Mouse (Mus musculus): ENCODE data around the gene Ap4s1. TPM values are rescaled to one million over a fixed set of nuclear protein-coding genes. Genes with fewer than 3 reads are reported as not detected.
"Not testable (repeated sequence)": the region's sequence is repeated elsewhere in the genome, so short reads cannot be mapped to it uniquely, and the experiment has no call there.

Gene Ap4s1
- polyA plus RNA-seq, 1 experiment from 2014 or later, result 22.9 TPM

GRCm38 (mm10) chr12:51673270-51673669, 17.6 kb upstream of the Ap4s1 start:
- no peaks in the 10 kb centered on the region for H3K9me3 ChIP-seq (replicated peaks; ENCODE audit: control insufficient read depth, low read length)
- H3K4me2 ChIP-seq (ENCODE audit: low read depth, low read length), result no peak overlapping the region
- WGBS, result 62% methylated on average over 4 of the region's 4 CpGs
- ATAC-seq (ENCODE audit: insufficient read depth, low FRiP score), result no peak
- H3K36me3 ChIP-seq (ENCODE audit: control insufficient read depth, insufficient read depth, low read length), result no peaks in the 10 kb centered on the region
- no peak overlapping the region for H3K9ac ChIP-seq (ENCODE audit: low read length)
- no peaks in the 10 kb centered on the region for H3K27me3 ChIP-seq (ENCODE audit: control insufficient read depth, insufficient read depth, low read length)
- H3K27ac ChIP-seq (ENCODE audit: low read length), result no peak overlapping the region
- peaks cover 11% of the 10 kb centered on the region for H3K4me1 ChIP-seq (ENCODE audit: control insufficient read depth, insufficient read depth, low read length)
- H3K4me3 ChIP-seq (replicated peaks; ENCODE audit: low read length), result no peak overlapping the region

- no peak overlapping the region for H3K9ac ChIP-seq (ENCODE audit: low read length)
- no peak overlapping the region for H3K4me2 ChIP-seq (ENCODE audit: low read depth, low read length)
- no peak for ATAC-seq (ENCODE audit: insufficient read depth, low FRiP score)
- H3K27me3 ChIP-seq (ENCODE audit: control insufficient read depth, insufficient read depth, low read length), result no peaks in the 10 kb centered on the region
- H3K27ac ChIP-seq (ENCODE audit: low read length), result no peak overlapping the region
- H3K4me3 ChIP-seq (replicated peaks; ENCODE audit: low read length), result no peak overlapping the region
- WGBS, result 44% methylated on average over 2 of the region's 2 CpGs
- no peaks in the 10 kb centered on the region for H3K9me3 ChIP-seq (replicated peaks; ENCODE audit: control insufficient read depth, low read length)
- peaks cover 10% of the 10 kb centered on the region for H3K4me1 ChIP-seq (ENCODE audit: control insufficient read depth, insufficient read depth, low read length)
- H3K36me3 ChIP-seq (ENCODE audit: control insufficient read depth, insufficient read depth, low read length), result no peaks in the 10 kb centered on the region
Observed at GRCm38 (mm10) chr12:51676442-51676841, 14.4 kb upstream of the Ap4s1 start.

GRCm38 (mm10) chr12:51678844-51679243, 12.0 kb upstream of the Ap4s1 start:
- 86% methylated on average over 1 of the region's 1 CpGs for WGBS

GRCm38 (mm10) chr12:51688546-51688945, 2.3 kb upstream of the Ap4s1 start:
- H3K36me3 ChIP-seq (ENCODE audit: control insufficient read depth, insufficient read depth, low read length), result no peaks in the 10 kb centered on the region
- H3K4me2 ChIP-seq (ENCODE audit: low read depth, low read length), result no peak overlapping the region
- H3K4me3 ChIP-seq (replicated peaks; ENCODE audit: low read length), result no peak overlapping the region
- H3K27ac ChIP-seq (ENCODE audit: low read length), result no peak overlapping the region
- H3K9me3 ChIP-seq (replicated peaks; ENCODE audit: control insufficient read depth, low read length), result no peaks in the 10 kb centered on the region
- H3K4me1 ChIP-seq (ENCODE audit: control insufficient read depth, insufficient read depth, low read length), result peaks cover 14% of the 10 kb centered on the region
- 65% methylated on average over 2 of the region's 2 CpGs for WGBS
- H3K9ac ChIP-seq (ENCODE audit: low read length), result no peak overlapping the region
- ATAC-seq (ENCODE audit: insufficient read depth, low FRiP score), result no peak
- no peaks in the 10 kb centered on the region for H3K27me3 ChIP-seq (ENCODE audit: control insufficient read depth, insufficient read depth, low read length)

More at GRCm38 (mm10) chr12:51678844-51679243, 12.0 kb upstream of the Ap4s1 start:
- Histone ChIP-seq H3K27me3 (ENCODE audit: control insufficient read depth, insufficient read depth, low read length) (no peaks in the 10 kb centered on the region), H3K27ac (ENCODE audit: low read length) (no peak overlapping the region), H3K4me1 (ENCODE audit: control insufficient read depth, insufficient read depth, low read length) (0 out of 2 replicates have a peak, but pooled peaks cover 4% of the 10 kb centered on the region), H3K9ac (ENCODE audit: low read length) (no peak overlapping the region), H3K4me3 (replicated peaks; ENCODE audit: low read length) (no peak overlapping the region), H3K9me3 (replicated peaks; ENCODE audit: control insufficient read depth, low read length) (no peaks in the 10 kb centered on the region), H3K36me3 (ENCODE audit: control insufficient read depth, insufficient read depth, low read length) (no peaks in the 10 kb centered on the region), H3K4me2 (ENCODE audit: low read depth, low read length) (no peak overlapping the region)
- no peak; the same call in 1 of the 2 replicates for ATAC-seq (ENCODE audit: insufficient read depth, low FRiP score)

DNA sequence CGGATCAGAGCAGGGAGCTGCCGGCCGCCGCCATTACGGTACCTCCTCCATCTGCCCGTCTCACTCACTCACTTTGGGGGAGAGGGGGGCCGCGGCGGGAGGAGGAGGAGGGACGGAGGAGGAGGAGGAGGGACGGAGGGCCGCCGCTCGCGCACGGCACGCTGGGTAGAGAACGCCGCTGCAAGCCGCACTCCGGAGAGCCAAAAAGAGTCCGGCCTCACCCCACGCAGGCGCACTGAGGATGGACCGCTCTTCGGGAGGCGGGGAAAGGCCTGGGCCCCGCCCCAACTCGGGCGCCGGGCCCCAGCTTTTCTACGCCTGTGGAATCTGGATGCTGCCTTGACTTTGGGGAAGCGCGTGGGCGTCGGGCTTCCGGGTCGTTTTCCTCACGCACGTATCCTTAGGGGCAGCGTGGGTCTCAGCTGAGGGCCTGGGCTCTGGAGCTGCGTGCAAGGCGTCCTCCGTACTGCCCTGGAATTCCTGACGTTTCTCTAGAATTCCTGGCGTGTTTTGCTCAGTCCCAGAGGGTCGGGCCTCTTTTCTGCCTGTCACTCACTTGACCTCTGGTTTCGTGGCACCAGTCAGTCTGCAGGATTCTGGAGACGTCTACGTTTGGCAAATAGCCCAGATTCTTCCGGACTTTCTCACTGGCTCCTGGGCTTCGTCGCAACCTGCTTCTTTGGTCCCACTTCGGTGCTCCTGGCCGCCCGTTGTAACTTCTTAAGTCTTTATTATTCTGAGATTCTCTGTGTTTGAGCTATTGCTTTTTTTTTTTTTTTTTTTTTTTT, 1.2 kb downstream of the Ap4s1 start, which contains the start of gene Strn3:
Gene Strn3 (minus strand): TSS at position 53 of the 788 bp plus-strand sequence.
- ATAC-seq (ENCODE audit: insufficient read depth, low FRiP score), result peak; percentile 98
- peaks cover 16% of the 10 kb centered on the region for H3K4me1 ChIP-seq (ENCODE audit: control insufficient read depth, insufficient read depth, low read length)
- H3K4me3 ChIP-seq (replicated peaks; ENCODE audit: low read length), result peak within 1 kb of the TSS; percentile 92
- peak within 1 kb of the TSS; percentile 83 for H3K4me2 ChIP-seq (ENCODE audit: low read depth, low read length)
- under 1% methylated on average over 55 of the region's 56 CpGs for WGBS
- no peaks in the 10 kb centered on the region for H3K27me3 ChIP-seq (ENCODE audit: control insufficient read depth, insufficient read depth, low read length)
- no peaks in the 10 kb centered on the region for H3K9me3 ChIP-seq (replicated peaks; ENCODE audit: control insufficient read depth, low read length)
- H3K9ac ChIP-seq (ENCODE audit: low read length), result peak within 1 kb of the TSS; percentile 100
- peak within 1 kb of the TSS; percentile 100 for H3K27ac ChIP-seq (ENCODE audit: low read length)
- no peaks in the 10 kb centered on the region for H3K36me3 ChIP-seq (ENCODE audit: control insufficient read depth, insufficient read depth, low read length)

- 76% methylated on average over 10 of the region's 10 CpGs for WGBS
- not testable (repeated sequence) for H3K27ac ChIP-seq (ENCODE audit: low read length); H3K9ac ChIP-seq (ENCODE audit: low read length)
Observed at GRCm38 (mm10) chr12:51692870-51693269, 2.0 kb downstream of the Ap4s1 start.

GRCm38 (mm10) chr12:51693419-51693818, 2.6 kb downstream of the Ap4s1 start:
- WGBS, result 85% methylated on average over 3 of the region's 3 CpGs
- Histone ChIP-seq H3K4me3 (replicated peaks; ENCODE audit: low read length) (no peak overlapping the region), H3K9ac (ENCODE audit: low read length) (no peak overlapping the region), H3K4me2 (ENCODE audit: low read depth, low read length) (no peak overlapping the region), H3K27ac (ENCODE audit: low read length) (no peak overlapping the region), H3K9me3 (replicated peaks; ENCODE audit: control insufficient read depth, low read length) (no peaks in the 10 kb centered on the region), H3K36me3 (ENCODE audit: control insufficient read depth, insufficient read depth, low read length) (no peaks in the 10 kb centered on the region), H3K27me3 (ENCODE audit: control insufficient read depth, insufficient read depth, low read length) (no peaks in the 10 kb centered on the region), H3K4me1 (ENCODE audit: control insufficient read depth, insufficient read depth, low read length) (peaks cover 12% of the 10 kb centered on the region)
- ATAC-seq (ENCODE audit: insufficient read depth, low FRiP score), result no peak

More at GRCm38 (mm10) chr12:51692870-51693269, 2.0 kb downstream of the Ap4s1 start:
- H3K4me3 ChIP-seq (replicated peaks; ENCODE audit: low read length); H3K27me3 ChIP-seq (ENCODE audit: control insufficient read depth, insufficient read depth, low read length); H3K36me3 ChIP-seq (ENCODE audit: control insufficient read depth, insufficient read depth, low read length); ATAC-seq (ENCODE audit: insufficient read depth, low FRiP score); H3K9me3 ChIP-seq (replicated peaks; ENCODE audit: control insufficient read depth, low read length): not testable (repeated sequence)
- peaks cover 12% of the 10 kb centered on the region for H3K4me1 ChIP-seq (ENCODE audit: control insufficient read depth, insufficient read depth, low read length)
- peak overlapping the region; percentile 62 for H3K4me2 ChIP-seq (ENCODE audit: low read depth, low read length)

GRCm38 (mm10) chr12:51694096-51694495, 3.3 kb downstream of the Ap4s1 start:
- Histone ChIP-seq H3K4me1 (ENCODE audit: control insufficient read depth, insufficient read depth, low read length) (peaks cover 10% of the 10 kb centered on the region), H3K36me3 (ENCODE audit: control insufficient read depth, insufficient read depth, low read length) (no peaks in the 10 kb centered on the region), H3K27ac (ENCODE audit: low read length) (peak overlapping the region; percentile 49), H3K9me3 (replicated peaks; ENCODE audit: control insufficient read depth, low read length) (no peaks in the 10 kb centered on the region), H3K4me2 (ENCODE audit: low read depth, low read length) (no peak overlapping the region), H3K4me3 (replicated peaks; ENCODE audit: low read length) (no peak overlapping the region), H3K27me3 (ENCODE audit: control insufficient read depth, insufficient read depth, low read length) (no peaks in the 10 kb centered on the region), H3K9ac (ENCODE audit: low read length) (no peak overlapping the region)
- no peak for ATAC-seq (ENCODE audit: insufficient read depth, low FRiP score)

DNA sequence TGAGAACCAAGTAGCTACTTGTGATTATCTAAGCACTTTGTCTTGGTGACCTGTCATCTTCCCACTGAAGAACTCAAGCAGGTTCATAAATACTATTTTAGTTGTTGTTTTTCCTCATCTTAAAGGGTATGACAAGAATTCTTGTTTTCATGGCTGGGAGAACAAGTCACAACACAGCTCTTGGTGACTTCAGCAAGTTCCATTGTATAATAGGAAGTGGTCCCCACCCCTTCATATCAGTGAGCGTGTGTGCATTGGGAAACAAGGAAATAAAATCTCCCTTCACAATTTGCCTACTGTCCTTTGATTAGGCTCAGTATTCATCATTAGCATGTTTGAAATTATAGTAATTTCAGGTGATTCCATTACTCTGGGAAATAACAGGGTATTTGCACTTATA, 4.1 kb downstream of the Ap4s1 start:
- peaks cover 6% of the 10 kb centered on the region for H3K4me1 ChIP-seq (ENCODE audit: control insufficient read depth, insufficient read depth, low read length)
- H3K4me2 ChIP-seq (ENCODE audit: low read depth, low read length), result no peak overlapping the region
- no peak overlapping the region for H3K9ac ChIP-seq (ENCODE audit: low read length)
- no peaks in the 10 kb centered on the region for H3K9me3 ChIP-seq (replicated peaks; ENCODE audit: control insufficient read depth, low read length)
- no peak for ATAC-seq (ENCODE audit: insufficient read depth, low FRiP score)
- no peaks in the 10 kb centered on the region for H3K27me3 ChIP-seq (ENCODE audit: control insufficient read depth, insufficient read depth, low read length)
- H3K4me3 ChIP-seq (replicated peaks; ENCODE audit: low read length), result no peak overlapping the region
- no peak overlapping the region for H3K27ac ChIP-seq (ENCODE audit: low read length)
- H3K36me3 ChIP-seq (ENCODE audit: control insufficient read depth, insufficient read depth, low read length), result no peaks in the 10 kb centered on the region
- WGBS, result 61% methylated on average over 1 of the region's 1 CpGs
